Mouse (Mus musculus) liver, embryonic 12.5 days (tissue): ENCODE results near the gene Psmd8. TPM values are rescaled to one million over a fixed set of nuclear protein-coding genes. Genes with fewer than 3 reads are reported as not detected.
A peak's percentile ranks its signal among the peaks of the same experiment; 100 is the strongest.
"Not testable (repeated sequence)": the region's sequence is repeated elsewhere in the genome, so short reads cannot be mapped to it uniquely, and the experiment has no call there.

Experiments
- ATAC-seq: fragments of 200-750 bp; cut with Nextera tagmentation; 2 replicates; pipeline ENCODE4 v1.8.0; 2017; ENCODE audit warnings: moderate number of reproducible peaks, mild to moderate bottlenecking, moderate library complexity
- H3K27ac ChIP-seq: fragments of 300-500 bp; sonication (generic); 2 replicates; pipeline ENCODE4 v1.5.1; 2016; ENCODE audit warnings: mild to moderate bottlenecking
- H3K27me3 ChIP-seq: fragments of 300-500 bp; sonication (generic); replicated peaks from 2 replicates; pipeline ENCODE4 v1.6.1; 2016; ENCODE audit warnings: mild to moderate bottlenecking, moderate library complexity
- H3K36me3 ChIP-seq: fragments of 300-500 bp; sonication (generic); 2 replicates; pipeline ENCODE4 v1.6.1; 2016; ENCODE audit warnings: mild to moderate bottlenecking, moderate library complexity
- H3K4me1 ChIP-seq: fragments of 300-500 bp; sonication (generic); 2 replicates; pipeline ENCODE4 v1.6.1; 2016
- H3K4me2 ChIP-seq: fragments of 300-500 bp; sonication (generic); 2 replicates; pipeline ENCODE4 v1.6.1; 2016; ENCODE audit warnings: mild to moderate bottlenecking, moderate library complexity
- H3K4me3 ChIP-seq: fragments of 300-500 bp; sonication (generic); 2 replicates; pipeline ENCODE4 v1.5.1; 2016; ENCODE audit warnings: mild to moderate bottlenecking, moderate library complexity
- H3K9ac ChIP-seq: fragments of 300-500 bp; sonication (generic); 2 replicates; pipeline ENCODE4 v1.6.1; 2016; ENCODE audit warnings: mild to moderate bottlenecking, moderate library complexity
- H3K9me3 ChIP-seq: fragments of 300-500 bp; sonication (generic); replicated peaks from 2 replicates; pipeline ENCODE4 v1.6.1; 2016; ENCODE audit warnings: mild to moderate bottlenecking, moderate library complexity
- WGBS: fragments of 180-500 bp; shearing (Covaris S2); methylation state at CpG from one replicate; pipeline ENCODE4 v1.1.7; 2016; ENCODE audit not compliant: insufficient replicate concordance; 5-methylcytosine and 5-hydroxymethylcytosine counted together
- polyA plus RNA-seq: library from polyadenylated mRNA; unstranded; fragments of >200 nt; fragmentation: Nextera tagmentation; extraction: Ambion mirVana; gene quantifications from 2 replicates; pipeline ENCODE4 v1.2.1, GENCODE M21; 2016

Psmd8 gene
- polyA plus RNA-seq: 170 and 180 TPM in 2 replicates

GRCm38 (mm10) chr7:29180077-29180853 is at the start of gene Psmd8:
Gene Psmd8, minus strand, starts transcription at chr7:29180701.
- H3K4me3 ChIP-seq: peak within 1 kb of the TSS; percentile 84
- WGBS: under 1% methylated on average over 62 of the region's 62 CpGs

GRCm38 (mm10) chr7:29228202-29228601 is 47.7 kb upstream of the Psmd8 start:
- no peaks in the 10 kb centered on the region for H3K9me3 ChIP-seq
- peaks cover 7% of the 10 kb centered on the region; the same call in 1 of the 2 replicates for H3K36me3 ChIP-seq
- WGBS: 29% methylated on average over 4 of the region's 4 CpGs
- ATAC-seq: no peak
- H3K27ac ChIP-seq: no peak overlapping the region
- H3K9ac ChIP-seq: no peak overlapping the region
- no peak overlapping the region for H3K4me3 ChIP-seq
- peaks cover 46% of the 10 kb centered on the region for H3K27me3 ChIP-seq
- peaks cover 20% of the 10 kb centered on the region for H3K4me1 ChIP-seq
- no peak overlapping the region for H3K4me2 ChIP-seq

More at GRCm38 (mm10) chr7:29180077-29180853, at the start of gene Psmd8:
- H3K9me3 ChIP-seq: no peaks in the 10 kb centered on the region
- peaks cover 33% of the 10 kb centered on the region for H3K36me3 ChIP-seq
- no peaks in the 10 kb centered on the region for H3K27me3 ChIP-seq
- H3K4me1 ChIP-seq: peaks cover 24% of the 10 kb centered on the region
- peak within 1 kb of the TSS; percentile 88 for H3K4me2 ChIP-seq
- H3K27ac ChIP-seq: peak within 1 kb of the TSS; percentile 75
- ATAC-seq: peak; percentile 92
- H3K9ac ChIP-seq: peak within 1 kb of the TSS; percentile 86

GRCm38 (mm10) chr7:29225520-29225919 is 45.0 kb upstream of the Psmd8 start:
- no peak overlapping the region for H3K4me2 ChIP-seq
- H3K36me3 ChIP-seq: peaks cover 7% of the 10 kb centered on the region; the same call in 1 of the 2 replicates
- no peaks in the 10 kb centered on the region for H3K9me3 ChIP-seq
- no peak overlapping the region for H3K4me3 ChIP-seq
- peaks cover 6% of the 10 kb centered on the region for H3K4me1 ChIP-seq
- H3K9ac ChIP-seq: no peak overlapping the region
- H3K27ac ChIP-seq: no peak overlapping the region
- WGBS: 79% methylated on average over 13 of the region's 13 CpGs
- no peak for ATAC-seq
- H3K27me3 ChIP-seq: peaks cover 21% of the 10 kb centered on the region

- H3K36me3 ChIP-seq: peaks cover 7% of the 10 kb centered on the region; the same call in 1 of the 2 replicates
- H3K9me3 ChIP-seq: peaks cover 6% of the 10 kb centered on the region
- no peak for ATAC-seq
- H3K27ac ChIP-seq: no peak overlapping the region
- 47% methylated on average over 16 of the region's 16 CpGs for WGBS
- H3K27me3 ChIP-seq: peaks cover 14% of the 10 kb centered on the region
- H3K4me1 ChIP-seq: peaks cover 6% of the 10 kb centered on the region
- H3K9ac ChIP-seq: no peak overlapping the region
- H3K4me3 ChIP-seq: no peak overlapping the region
- H3K4me2 ChIP-seq: no peak overlapping the region
Observed at GRCm38 (mm10) chr7:29224756-29225394, 44.4 kb upstream of the Psmd8 start.

GRCm38 (mm10) chr7:29214846-29215245 is 34.3 kb upstream of the Psmd8 start:
- Histone ChIP-seq H3K27ac (no peak overlapping the region), H3K27me3 (0 out of 2 replicates have a peak, but pooled peaks cover 10% of the 10 kb centered on the region), H3K9ac (no peak overlapping the region), H3K9me3 (peaks cover 21% of the 10 kb centered on the region), H3K36me3 (0 out of 2 replicates have a peak, but pooled peaks cover 3% of the 10 kb centered on the region), H3K4me2 (no peak overlapping the region), H3K4me1 (peaks cover 26% of the 10 kb centered on the region), H3K4me3 (no peak overlapping the region)
- ATAC-seq: no peak
- 53% methylated on average over 15 of the region's 15 CpGs for WGBS

- WGBS: 64% methylated on average over 2 of the region's 2 CpGs
- ATAC-seq: no peak
- H3K9ac ChIP-seq: no peak overlapping the region
- peaks cover 14% of the 10 kb centered on the region for H3K9me3 ChIP-seq
- H3K4me1 ChIP-seq: peaks cover 26% of the 10 kb centered on the region
- H3K4me2 ChIP-seq: no peak overlapping the region
- H3K36me3 ChIP-seq: 0 out of 2 replicates have a peak, but pooled peaks cover under 1% of the 10 kb centered on the region
- no peak overlapping the region for H3K4me3 ChIP-seq
- no peak overlapping the region for H3K27ac ChIP-seq
- 0 out of 2 replicates have a peak, but pooled peaks cover 10% of the 10 kb centered on the region for H3K27me3 ChIP-seq
Observed at GRCm38 (mm10) chr7:29214236-29214635, 33.7 kb upstream of the Psmd8 start.

- Histone ChIP-seq H3K27me3 (0 out of 2 replicates have a peak, but pooled peaks cover 10% of the 10 kb centered on the region), H3K4me2 (peak within 1 kb of the TSS; percentile 62), H3K36me3 (no peaks in the 10 kb centered on the region), H3K4me1 (peaks cover 26% of the 10 kb centered on the region), H3K9ac (no peak within 1 kb of the TSS), H3K9me3 (peaks cover 9% of the 10 kb centered on the region), H3K4me3 (peak within 1 kb of the TSS; percentile 42; the same call in 1 of the 2 replicates), H3K27ac (no peak within 1 kb of the TSS)
- WGBS: 23% methylated on average over 20 of the region's 20 CpGs
- no peak for ATAC-seq
Observed at GRCm38 (mm10) chr7:29213675-29214082, 33.2 kb upstream of the Psmd8 start, which contains the start of gene Catsperg1. Gene Catsperg1, minus strand, starts transcription at chr7:29214035.

- Histone ChIP-seq H3K4me1 (peaks cover 26% of the 10 kb centered on the region), H3K4me2 (peak overlapping the region; percentile 62), H3K27me3 (0 out of 2 replicates have a peak, but pooled peaks cover 10% of the 10 kb centered on the region), H3K4me3 (peak overlapping the region; percentile 42)
- not testable (repeated sequence) for H3K36me3 ChIP-seq, ATAC-seq, H3K27ac ChIP-seq, H3K9ac ChIP-seq, H3K9me3 ChIP-seq
- WGBS: 29% methylated on average over 40 of the region's 40 CpGs
Observed at GRCm38 (mm10) chr7:29212775-29213560, 32.5 kb upstream of the Psmd8 start.

GRCm38 (mm10) chr7:29212199-29212765 is 31.8 kb upstream of the Psmd8 start:
- peak overlapping the region; percentile 42 for H3K4me3 ChIP-seq
- peak overlapping the region; percentile 62 for H3K4me2 ChIP-seq
- WGBS: 6% methylated on average over 26 of the region's 26 CpGs
- H3K36me3 ChIP-seq: no peaks in the 10 kb centered on the region
- H3K27me3 ChIP-seq: 0 out of 2 replicates have a peak, but pooled peaks cover 10% of the 10 kb centered on the region
- H3K4me1 ChIP-seq: peaks cover 26% of the 10 kb centered on the region
- H3K9ac ChIP-seq: no peak overlapping the region
- no peak for ATAC-seq
- peak overlapping the region; percentile 71; the same call in 1 of the 2 replicates for H3K27ac ChIP-seq
- H3K9me3 ChIP-seq: peaks cover 7% of the 10 kb centered on the region; the same call in 1 of the 2 replicates

- H3K4me3 ChIP-seq: peak overlapping the region; percentile 42
- H3K9me3 ChIP-seq: peaks cover 4% of the 10 kb centered on the region; the same call in 1 of the 2 replicates
- peak overlapping the region; percentile 62 for H3K4me2 ChIP-seq
- H3K27ac ChIP-seq: peak overlapping the region; percentile 71
- no peaks in the 10 kb centered on the region for H3K36me3 ChIP-seq
- H3K9ac ChIP-seq: no peak overlapping the region
- H3K27me3 ChIP-seq: 0 out of 2 replicates have a peak, but pooled peaks cover 10% of the 10 kb centered on the region
- peak; percentile 77 for ATAC-seq
- H3K4me1 ChIP-seq: peaks cover 26% of the 10 kb centered on the region
- 2% methylated on average over 34 of the region's 34 CpGs for WGBS
Observed at GRCm38 (mm10) chr7:29211415-29212198, 31.1 kb upstream of the Psmd8 start.
